Mouse (Mus musculus) c-Kit-positive CD71-positive TER-119-positive erythroid progenitor cells, embryonic 14.5 days (primary cell): ENCODE results near the gene Olfr536.
"Not testable (repeated sequence)": the region's sequence is repeated elsewhere in the genome, so short reads cannot be mapped to it uniquely, and the experiment has no call there.

ENCODE experiments used
- DNase-seq: peaks from one replicate; pipeline ENCODE4 v3.0.0-alpha.2; 2013; ENCODE audit warnings: low spot score

Olfr536 gene

GRCm38 (mm10) chr7:140507346-140508021 is at the start of gene Olfr536:
Gene Olfr536, minus strand, starts transcription at chr7:140507396.
- not testable (repeated sequence) for DNase-seq

- DNase-seq = no peak
Observed at GRCm38 (mm10) chr7:140539746-140540145, 32.5 kb upstream of the Olfr536 start.

GRCm38 (mm10) chr7:140494702-140495101 is 12.5 kb downstream of the Olfr536 start:
- no peak for DNase-seq

GRCm38 (mm10) chr7:140494231-140494630 is 13.0 kb downstream of the Olfr536 start:
- DNase-seq = no peak

GRCm38 (mm10) chr7:140488981-140489380 is 18.2 kb downstream of the Olfr536 start:
- no peak for DNase-seq

- no peak for DNase-seq
Observed at GRCm38 (mm10) chr7:140483916-140484315, 23.3 kb downstream of the Olfr536 start, which contains the start of gene Olfr535. Gene Olfr535, plus strand, starts transcription at chr7:140484216.

GRCm38 (mm10) chr7:140478733-140479132 is 28.5 kb downstream of the Olfr536 start:
- DNase-seq = no peak

GRCm38 (mm10) chr7:140477886-140478285 is 29.3 kb downstream of the Olfr536 start:
- no peak for DNase-seq

GRCm38 (mm10) chr7:140463070-140463469 is 44.1 kb downstream of the Olfr536 start, which contains the start of gene Olfr533:
Gene Olfr533, plus strand, starts transcription at chr7:140463370.
- DNase-seq = not testable (repeated sequence)
